Mouse (Mus musculus): Measurements from ENCODE around the gene Dnali1. TPM values are rescaled to one million over a fixed set of nuclear protein-coding genes. Genes with fewer than 3 reads are reported as not detected.

The Dnali1 gene
- not detected in 2 replicates for polyA plus RNA-seq (2016; fragmentation: Nextera tagmentation; extraction: Ambion mirVana)

DNA sequence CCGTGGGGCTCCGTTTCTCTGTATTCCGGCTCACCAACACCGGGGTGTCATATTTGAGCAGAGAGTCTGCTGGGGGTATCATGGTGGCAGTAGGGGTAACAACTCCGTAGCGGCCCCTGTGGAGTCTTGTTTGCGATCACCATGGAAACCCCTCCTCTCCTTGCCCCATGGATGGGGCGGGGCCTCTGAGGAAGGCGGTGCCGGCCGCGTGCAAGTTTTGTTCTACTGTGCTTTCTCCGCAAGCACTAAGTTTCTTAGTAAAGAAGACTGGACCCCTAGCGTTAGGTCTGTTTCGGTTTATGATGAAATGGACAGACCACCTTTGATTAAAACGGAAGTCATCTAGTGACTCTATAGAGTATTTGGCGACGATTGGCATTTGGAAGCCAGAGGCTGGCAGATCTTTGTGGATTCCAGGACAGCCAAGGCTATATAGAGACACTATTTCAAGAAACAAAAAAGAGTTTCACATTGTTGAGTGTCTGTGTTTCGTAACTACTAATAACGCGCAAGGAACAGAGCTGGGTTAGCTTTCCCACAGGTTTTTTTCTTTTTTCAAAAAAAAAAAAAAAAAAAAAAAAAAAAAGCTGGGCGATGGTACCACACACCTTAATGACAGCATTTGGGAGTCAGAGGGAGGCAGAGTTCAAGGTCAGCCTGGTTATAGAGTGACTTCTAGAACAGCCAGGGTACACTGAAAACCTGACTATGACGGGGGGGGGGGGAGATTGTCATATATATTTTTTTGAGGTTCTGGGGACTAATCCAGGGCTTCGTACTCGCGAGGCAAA is at the start of gene Dnali1:
Gene Dnali1 (minus strand): TSS at position 187 of the 791 bp plus-strand sequence.
- peaks cover 27% of the 10 kb centered on the region for H3K36me3 ChIP-seq
- H3K27ac ChIP-seq: peak within 1 kb of the TSS; percentile 64
- no peaks in the 10 kb centered on the region for H3K9me3 ChIP-seq
- peaks cover 11% of the 10 kb centered on the region for H3K4me1 ChIP-seq (replicated peaks)
- peak within 1 kb of the TSS; percentile 96 for H3K4me3 ChIP-seq (replicated peaks)
- H3K9ac ChIP-seq (replicated peaks): peak within 1 kb of the TSS; percentile 93
- ATAC-seq (ENCODE audit: insufficient number of reproducible peaks, insufficient read depth, low FRiP score, low TSS enrichment, low read depth): no peak
- WGBS: 3% methylated on average over 26 of the region's 26 CpGs
- H3K4me2 ChIP-seq: peak within 1 kb of the TSS; percentile 91
- H3K27me3 ChIP-seq: peaks cover 23% of the 10 kb centered on the region

DNA sequence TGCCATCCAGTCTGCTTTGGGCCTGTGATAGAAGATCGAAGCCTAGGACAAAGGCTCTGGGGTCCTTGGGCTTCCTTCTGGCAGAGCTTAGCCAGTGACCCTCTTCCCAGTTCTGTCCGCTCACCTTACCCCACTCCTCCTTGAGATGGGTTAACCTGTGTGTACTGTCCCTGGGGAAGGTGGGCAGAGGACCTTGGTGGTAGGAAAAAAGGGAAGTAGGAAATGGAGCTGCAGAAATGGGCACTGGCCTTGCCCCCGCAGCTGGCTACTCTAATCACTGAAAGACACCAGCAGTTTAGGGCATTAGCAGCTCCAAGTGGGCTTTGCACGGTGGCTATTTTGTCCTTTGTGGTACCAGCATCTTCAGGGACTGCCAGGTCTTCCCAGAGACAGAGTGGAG is 49.6 kb upstream of the Dnali1 start:
- peaks cover 4% of the 10 kb centered on the region; the same call in 1 of the 2 replicates for H3K27me3 ChIP-seq
- peaks cover 25% of the 10 kb centered on the region for H3K4me1 ChIP-seq (replicated peaks)
- H3K9ac ChIP-seq (replicated peaks): no peak overlapping the region
- no peak overlapping the region for H3K4me2 ChIP-seq
- peaks cover 12% of the 10 kb centered on the region for H3K36me3 ChIP-seq
- 78% methylated on average over 4 of the region's 4 CpGs for WGBS
- H3K9me3 ChIP-seq: no peaks in the 10 kb centered on the region
- ATAC-seq (ENCODE audit: insufficient number of reproducible peaks, insufficient read depth, low FRiP score, low TSS enrichment, low read depth): no peak
- peak overlapping the region; percentile 69 for H3K27ac ChIP-seq
- no peak overlapping the region for H3K4me3 ChIP-seq (replicated peaks)

DNA sequence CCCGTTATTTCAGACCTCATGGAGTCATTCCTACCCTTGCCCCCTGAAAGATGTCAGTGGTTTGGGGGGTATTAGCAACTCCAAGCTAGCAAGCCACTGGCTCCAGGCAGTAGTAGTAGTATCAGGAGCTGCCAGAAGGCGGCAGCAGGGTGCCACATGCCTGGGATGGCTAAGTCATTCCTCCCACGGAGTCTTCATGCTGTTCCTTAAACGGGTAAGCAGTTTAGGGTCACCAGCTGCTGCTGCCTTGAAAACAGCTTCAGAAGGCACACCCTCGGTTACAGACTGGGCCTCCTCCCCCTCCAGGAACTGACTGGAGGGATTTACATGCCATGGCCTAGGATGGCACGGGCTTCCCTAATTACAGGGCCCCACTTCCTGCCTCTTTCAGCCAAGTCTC is 49.1 kb upstream of the Dnali1 start:
- no peak overlapping the region for H3K4me2 ChIP-seq
- peaks cover 17% of the 10 kb centered on the region for H3K36me3 ChIP-seq
- no peaks in the 10 kb centered on the region for H3K9me3 ChIP-seq
- H3K4me3 ChIP-seq (replicated peaks): no peak overlapping the region
- peak overlapping the region; percentile 69 for H3K27ac ChIP-seq
- ATAC-seq (ENCODE audit: insufficient number of reproducible peaks, insufficient read depth, low FRiP score, low TSS enrichment, low read depth): peak; percentile 29; the same call in 1 of the 2 replicates
- H3K9ac ChIP-seq (replicated peaks): no peak overlapping the region
- 2% methylated on average over 6 of the region's 6 CpGs for WGBS
- H3K27me3 ChIP-seq: peaks cover 1% of the 10 kb centered on the region; the same call in 1 of the 2 replicates
- H3K4me1 ChIP-seq (replicated peaks): peaks cover 25% of the 10 kb centered on the region

DNA sequence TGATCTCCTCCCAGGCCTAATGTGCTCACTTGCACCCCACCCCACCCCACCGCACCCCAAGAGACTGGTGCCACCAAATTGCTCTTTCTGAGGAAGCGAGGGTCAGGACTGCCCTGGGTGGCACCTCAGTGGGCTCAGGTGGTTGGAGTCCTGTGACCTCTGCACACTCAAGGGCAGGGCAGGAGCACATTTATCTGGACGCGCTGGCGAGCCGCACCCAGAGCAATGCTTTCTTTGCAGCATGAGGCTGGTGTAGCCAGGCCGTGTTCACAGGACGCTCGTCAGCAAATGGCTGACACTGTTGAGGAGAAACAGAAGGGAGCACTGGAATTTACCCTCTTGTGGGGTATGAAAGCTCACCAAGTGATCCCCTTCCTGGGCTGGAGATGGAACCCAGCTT is 39.9 kb upstream of the Dnali1 start:
- H3K36me3 ChIP-seq: peaks cover 63% of the 10 kb centered on the region
- 90% methylated on average over 9 of the region's 9 CpGs for WGBS

DNA sequence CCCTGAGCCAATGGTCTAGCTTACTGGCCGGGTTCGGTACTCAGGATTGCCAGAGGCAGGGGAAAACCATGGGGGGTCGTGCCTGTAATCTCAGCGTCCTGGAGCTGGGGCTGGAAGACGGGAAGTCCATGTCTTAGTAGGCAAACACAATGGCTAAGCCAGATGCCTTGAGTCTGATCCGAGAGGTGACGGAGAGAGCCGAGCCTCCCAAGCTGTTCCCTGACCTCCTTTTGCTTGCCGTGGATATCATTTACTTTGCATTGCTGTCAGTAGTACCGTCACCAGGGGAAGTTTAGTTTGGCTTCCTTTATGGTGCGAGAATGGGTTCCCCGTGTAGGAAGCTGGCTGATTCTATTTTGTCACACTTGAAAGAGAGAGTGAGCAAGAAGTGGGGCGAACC is 35.8 kb upstream of the Dnali1 start:
- Histone ChIP-seq H3K4me2 (no peak overlapping the region), H3K9ac (replicated peaks) (no peak overlapping the region), H3K4me3 (replicated peaks) (no peak overlapping the region), H3K27ac (no peak overlapping the region), H3K27me3 (no peaks in the 10 kb centered on the region), H3K36me3 (peaks cover 47% of the 10 kb centered on the region), H3K4me1 (replicated peaks) (peaks cover 4% of the 10 kb centered on the region; the same call in 1 of the 2 replicates), H3K9me3 (no peaks in the 10 kb centered on the region)
- ATAC-seq (ENCODE audit: insufficient number of reproducible peaks, insufficient read depth, low FRiP score, low TSS enrichment, low read depth): no peak
- 69% methylated on average over 13 of the region's 13 CpGs for WGBS

More for the DNA sequence above, 39.9 kb upstream of the Dnali1 start:
- Histone ChIP-seq H3K4me3 (replicated peaks) (no peak overlapping the region), H3K9ac (replicated peaks) (no peak overlapping the region), H3K27ac (no peak overlapping the region), H3K4me1 (replicated peaks) (no peaks in the 10 kb centered on the region), H3K9me3 (no peaks in the 10 kb centered on the region), H3K4me2 (no peak overlapping the region), H3K27me3 (no peaks in the 10 kb centered on the region)
- no peak for ATAC-seq (ENCODE audit: insufficient number of reproducible peaks, insufficient read depth, low FRiP score, low TSS enrichment, low read depth)

DNA sequence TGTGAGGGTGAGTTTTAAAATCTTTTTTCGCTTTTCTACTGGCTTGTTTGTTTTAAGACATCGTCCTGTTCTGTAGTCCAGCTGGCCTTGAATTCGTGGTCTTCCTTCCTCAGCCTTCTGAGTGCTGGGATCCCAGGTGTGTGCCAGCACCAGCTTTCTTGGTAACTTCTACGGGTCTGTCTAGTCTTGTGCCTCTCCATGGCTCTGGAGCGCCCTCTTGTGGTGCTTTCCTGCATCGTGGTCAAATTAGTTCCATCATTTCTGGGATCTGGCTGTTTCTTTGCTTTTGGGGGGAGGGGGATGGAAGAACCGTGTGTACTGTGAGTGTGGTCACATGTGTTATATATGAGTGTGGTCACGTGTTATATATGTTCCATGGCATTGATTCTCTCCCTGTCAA is 34.0 kb upstream of the Dnali1 start:
- Histone ChIP-seq H3K4me1 (replicated peaks) (peaks cover 4% of the 10 kb centered on the region; the same call in 1 of the 2 replicates), H3K4me3 (replicated peaks) (no peak overlapping the region), H3K27ac (no peak overlapping the region), H3K36me3 (peaks cover 32% of the 10 kb centered on the region), H3K9ac (replicated peaks) (no peak overlapping the region), H3K9me3 (no peaks in the 10 kb centered on the region), H3K27me3 (no peaks in the 10 kb centered on the region), H3K4me2 (no peak overlapping the region)
- WGBS: 8% methylated on average over 8 of the region's 8 CpGs
- ATAC-seq (ENCODE audit: insufficient number of reproducible peaks, insufficient read depth, low FRiP score, low TSS enrichment, low read depth): peak; percentile 52; the same call in 1 of the 2 replicates

DNA sequence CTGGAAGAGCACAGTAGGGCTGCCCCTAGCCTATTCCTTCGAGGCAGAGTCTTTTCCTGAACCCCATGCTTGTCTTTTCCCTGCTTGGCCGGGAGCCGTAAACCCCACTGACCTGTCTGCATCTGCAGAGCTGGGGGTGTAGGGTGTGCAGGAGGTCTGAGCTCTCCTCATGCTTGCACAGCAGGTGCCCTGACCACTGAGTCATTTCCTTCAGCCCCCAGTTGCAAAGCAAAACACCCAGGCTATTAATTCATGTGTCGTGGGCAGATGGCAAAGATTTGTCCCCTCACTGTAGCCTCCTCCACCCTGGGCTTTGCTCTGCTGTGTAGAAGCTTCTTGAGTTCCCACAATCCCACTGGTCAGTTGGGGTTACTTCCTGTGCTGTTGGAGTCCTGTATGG is 31.9 kb upstream of the Dnali1 start:
- no peaks in the 10 kb centered on the region for H3K27me3 ChIP-seq

DNA sequence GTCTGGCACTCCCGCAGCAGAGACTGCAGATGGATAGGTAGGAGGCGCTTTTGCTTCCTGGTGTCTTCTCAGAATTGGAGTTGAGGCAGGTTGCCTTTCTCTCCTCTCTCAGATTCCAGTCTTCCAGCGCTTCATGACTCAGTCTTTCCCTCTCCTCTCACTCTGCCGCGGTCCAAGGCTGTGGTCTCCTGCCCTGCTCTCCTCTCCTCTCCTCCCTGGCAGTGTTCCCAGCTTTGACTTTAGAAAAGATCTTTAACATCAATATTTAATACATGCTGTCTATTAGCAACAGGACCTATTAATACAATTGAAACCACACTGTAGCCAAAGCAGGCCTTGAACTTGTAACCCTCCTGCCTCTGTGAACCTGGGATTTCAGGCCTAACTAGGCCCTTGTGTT is 30.6 kb upstream of the Dnali1 start:
- H3K9ac ChIP-seq (replicated peaks): no peak overlapping the region
- WGBS: 93% methylated on average over 5 of the region's 5 CpGs
- H3K4me1 ChIP-seq (replicated peaks): peaks cover 4% of the 10 kb centered on the region; the same call in 1 of the 2 replicates
- no peak for ATAC-seq (ENCODE audit: insufficient number of reproducible peaks, insufficient read depth, low FRiP score, low TSS enrichment, low read depth)
- no peak overlapping the region for H3K4me2 ChIP-seq
- H3K4me3 ChIP-seq (replicated peaks): no peak overlapping the region
- H3K9me3 ChIP-seq: no peaks in the 10 kb centered on the region
- H3K27ac ChIP-seq: no peak overlapping the region
- H3K36me3 ChIP-seq: peaks cover 31% of the 10 kb centered on the region
- no peaks in the 10 kb centered on the region for H3K27me3 ChIP-seq

More for the DNA sequence above, 31.9 kb upstream of the Dnali1 start:
- ATAC-seq (ENCODE audit: insufficient number of reproducible peaks, insufficient read depth, low FRiP score, low TSS enrichment, low read depth): no peak
- WGBS: 82% methylated on average over 4 of the region's 4 CpGs
- Histone ChIP-seq H3K9me3 (no peaks in the 10 kb centered on the region), H3K4me2 (no peak overlapping the region), H3K36me3 (peaks cover 29% of the 10 kb centered on the region), H3K4me1 (replicated peaks) (peaks cover 4% of the 10 kb centered on the region; the same call in 1 of the 2 replicates), H3K4me3 (replicated peaks) (no peak overlapping the region), H3K9ac (replicated peaks) (no peak overlapping the region), H3K27ac (no peak overlapping the region)

DNA sequence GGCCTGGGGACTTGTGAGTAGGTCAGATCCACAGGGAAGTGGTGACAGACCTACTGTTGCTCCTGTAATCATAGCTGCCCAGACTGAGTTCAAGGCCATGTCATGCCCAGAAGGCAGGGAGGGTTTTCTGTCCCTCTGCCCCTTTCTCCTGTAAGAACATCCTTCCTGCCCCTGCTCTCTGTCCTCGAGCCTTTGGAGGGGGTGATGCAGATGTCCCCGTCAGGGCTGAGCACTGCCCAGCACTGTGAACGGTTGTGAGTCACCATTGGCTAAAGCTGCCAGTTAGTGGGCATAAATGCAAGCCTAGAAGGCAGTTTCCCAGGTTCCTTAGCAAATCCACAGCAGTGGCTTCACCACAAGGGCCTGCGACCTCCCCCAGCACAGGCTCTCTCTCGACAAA is 27.5 kb upstream of the Dnali1 start:
- no peak overlapping the region for H3K9ac ChIP-seq (replicated peaks)
- no peaks in the 10 kb centered on the region for H3K27me3 ChIP-seq
- no peak overlapping the region for H3K4me2 ChIP-seq
- no peaks in the 10 kb centered on the region for H3K4me1 ChIP-seq (replicated peaks)
- H3K27ac ChIP-seq: no peak overlapping the region
- H3K36me3 ChIP-seq: peaks cover 58% of the 10 kb centered on the region
- ATAC-seq (ENCODE audit: insufficient number of reproducible peaks, insufficient read depth, low FRiP score, low TSS enrichment, low read depth): no peak
- 89% methylated on average over 5 of the region's 5 CpGs for WGBS
- no peak overlapping the region for H3K4me3 ChIP-seq (replicated peaks)
- H3K9me3 ChIP-seq: no peaks in the 10 kb centered on the region

DNA sequence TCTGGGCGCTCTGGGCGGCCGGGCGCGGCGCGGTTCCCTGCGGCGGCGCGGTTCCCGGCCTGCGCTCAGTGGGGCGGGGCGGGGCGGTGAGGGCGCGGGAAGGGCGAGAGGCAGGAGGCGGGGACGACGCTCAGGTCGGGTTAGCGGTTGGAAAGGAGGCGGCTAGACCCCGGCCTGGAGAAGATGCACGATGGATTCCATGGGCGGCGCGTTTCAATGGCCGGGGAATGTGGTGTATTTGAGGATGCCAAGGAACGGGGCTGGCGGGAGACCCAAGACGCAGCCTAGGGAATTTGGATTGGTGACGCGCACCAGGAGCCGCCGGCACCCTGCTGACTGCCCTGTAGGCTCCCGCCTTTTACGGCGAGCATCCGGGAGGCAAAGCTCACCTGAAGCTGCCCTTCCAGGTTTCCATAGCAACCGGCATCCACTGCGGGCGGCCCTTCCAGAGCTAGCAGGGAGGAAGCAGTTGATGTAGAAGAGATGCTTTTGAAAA is 19.9 kb upstream of the Dnali1 start:
- ATAC-seq (ENCODE audit: insufficient number of reproducible peaks, insufficient read depth, low FRiP score, low TSS enrichment, low read depth): peak; percentile 89
- under 1% methylated on average over 45 of the region's 45 CpGs for WGBS
- H3K4me3 ChIP-seq (replicated peaks): peak overlapping the region; percentile 84

DNA sequence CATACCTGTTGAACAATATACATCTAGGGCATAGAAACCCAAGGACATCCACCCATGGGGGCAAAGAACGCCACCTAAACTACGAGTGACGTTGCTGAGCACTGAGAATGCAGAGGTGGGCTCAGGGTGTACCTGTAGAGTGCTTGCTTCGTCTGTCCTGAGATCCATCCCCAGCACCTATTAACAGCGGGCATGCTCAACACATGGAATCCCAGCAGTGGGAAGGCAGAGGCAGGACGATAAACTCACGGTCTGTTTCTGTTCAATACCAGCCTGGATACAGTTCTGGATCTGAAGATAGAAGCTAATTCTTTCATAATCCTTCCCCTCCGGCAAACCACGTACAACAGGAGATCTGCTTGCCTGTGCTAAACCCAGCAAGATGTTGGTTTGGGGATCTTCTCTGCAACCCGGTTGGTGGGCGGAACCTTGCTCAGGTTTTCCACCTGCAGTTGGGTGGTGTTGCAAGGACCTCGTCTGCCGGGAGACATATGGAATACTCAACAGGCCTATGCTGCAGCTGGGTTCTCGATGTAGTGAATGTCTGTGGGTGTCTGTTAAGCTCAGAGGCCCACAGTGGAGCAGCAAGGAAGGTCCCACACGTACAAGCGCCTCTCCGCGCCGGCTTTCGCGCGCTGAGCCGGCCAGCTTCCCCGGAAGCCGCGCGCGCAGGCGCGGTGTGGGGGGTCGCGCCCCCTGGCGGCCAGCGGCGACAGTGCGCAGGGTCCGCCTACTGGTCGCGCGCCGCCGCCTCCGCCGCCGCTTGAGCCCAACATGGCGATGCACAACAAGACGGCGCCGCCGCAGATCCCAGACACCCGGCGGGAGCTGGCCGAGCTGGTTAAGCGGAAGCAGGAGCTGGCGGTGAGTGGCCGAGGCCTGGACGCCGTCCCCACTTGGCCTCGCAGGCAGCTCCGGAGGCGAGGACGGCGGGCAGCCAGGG is 19.2 kb upstream of the Dnali1 start, which contains the start of gene Meaf6:
Gene Meaf6 (plus strand): TSS at position 732 of the 943 bp plus-strand sequence.
- H3K9ac ChIP-seq (replicated peaks): peak within 1 kb of the TSS; percentile 85
- 2% methylated on average over 63 of the region's 63 CpGs for WGBS
- peak within 1 kb of the TSS; percentile 84 for H3K4me3 ChIP-seq (replicated peaks)
- peak within 1 kb of the TSS; percentile 98 for H3K27ac ChIP-seq
- H3K4me2 ChIP-seq: peak within 1 kb of the TSS; percentile 82
- peak; percentile 84 for ATAC-seq (ENCODE audit: insufficient number of reproducible peaks, insufficient read depth, low FRiP score, low TSS enrichment, low read depth)
- no peaks in the 10 kb centered on the region for H3K9me3 ChIP-seq
- no peaks in the 10 kb centered on the region for H3K27me3 ChIP-seq
- H3K4me1 ChIP-seq (replicated peaks): peaks cover 13% of the 10 kb centered on the region
- H3K36me3 ChIP-seq: peaks cover 35% of the 10 kb centered on the region

More for the DNA sequence above, 19.9 kb upstream of the Dnali1 start:
- Histone ChIP-seq H3K36me3 (peaks cover 42% of the 10 kb centered on the region), H3K9me3 (no peaks in the 10 kb centered on the region), H3K9ac (replicated peaks) (peak overlapping the region; percentile 85), H3K27ac (peak overlapping the region; percentile 98), H3K4me2 (peak overlapping the region; percentile 82), H3K4me1 (replicated peaks) (peaks cover 13% of the 10 kb centered on the region), H3K27me3 (no peaks in the 10 kb centered on the region)
